Mouse (Mus musculus): ENCODE measurements around the gene Tal1. TPM values are rescaled to one million over a fixed set of nuclear protein-coding genes. Genes with fewer than 3 reads are reported as not detected.
A peak's percentile ranks its signal among the peaks of the same experiment; 100 is the strongest.

Tal1 gene
- polyA plus RNA-seq, 1 experiment from 2014 or later: 3.2 TPM

DNA sequence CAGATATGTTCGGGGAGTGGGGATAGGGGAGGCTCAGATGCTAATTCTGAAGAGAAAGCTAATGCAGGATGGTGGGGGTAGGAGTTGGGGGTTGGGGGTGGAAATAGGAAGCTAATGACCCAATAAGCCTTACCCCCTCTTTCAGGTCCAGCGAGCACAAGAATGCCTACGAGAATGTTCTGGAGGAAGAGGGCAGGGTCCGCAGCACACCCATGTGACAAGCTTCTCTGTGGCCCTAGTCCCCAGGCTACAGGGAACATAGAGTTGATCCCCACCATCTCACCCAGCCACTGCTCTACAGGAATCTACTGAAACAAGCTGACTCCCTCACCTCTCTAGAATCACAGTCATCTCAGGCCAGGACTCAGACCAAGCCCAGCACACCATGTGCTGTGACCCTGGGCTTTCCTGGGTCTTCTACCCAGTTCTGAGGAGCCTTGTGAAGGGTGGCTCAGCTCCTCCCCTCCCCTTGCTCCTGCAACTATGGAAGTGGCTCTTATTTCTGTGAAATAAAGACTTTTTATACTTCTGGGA is 37.2 kb downstream of the Tal1 start:
- ATAC-seq (ENCODE audit: low FRiP score, low read depth): no peak
- peaks cover 19% of the 10 kb centered on the region for H3K4me1 ChIP-seq (replicated peaks)
- peaks cover 36% of the 10 kb centered on the region for H3K27me3 ChIP-seq
- H3K4me3 ChIP-seq: no peak overlapping the region
- H3K9me3 ChIP-seq: no peaks in the 10 kb centered on the region
- H3K4me2 ChIP-seq: no peak overlapping the region
- H3K36me3 ChIP-seq: no peaks in the 10 kb centered on the region
- 79% methylated on average over 4 of the region's 4 CpGs for WGBS
- no peak overlapping the region for H3K9ac ChIP-seq
- no peak overlapping the region for H3K27ac ChIP-seq (replicated peaks)

DNA sequence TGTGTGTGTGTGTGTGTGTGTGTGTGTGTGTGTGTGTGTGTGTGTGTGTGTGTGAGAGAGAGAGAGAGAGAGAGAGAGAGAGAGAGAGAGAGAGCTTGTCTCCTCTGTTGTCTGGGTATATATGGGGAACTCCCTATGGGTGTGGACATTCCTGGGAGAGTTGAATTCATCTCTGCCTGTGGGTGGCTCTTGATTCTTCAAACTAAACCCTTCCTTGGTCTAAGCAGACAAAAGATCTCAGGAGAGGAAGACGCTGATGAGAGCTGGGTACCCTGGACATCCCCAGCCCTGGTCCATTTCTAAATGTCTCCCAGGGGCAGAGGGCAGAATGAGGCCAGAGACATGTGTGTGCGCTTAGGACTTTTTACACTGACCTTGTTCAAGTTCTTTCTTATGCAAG is 37.8 kb downstream of the Tal1 start:
- Histone ChIP-seq H3K4me1 (replicated peaks) (peaks cover 19% of the 10 kb centered on the region), H3K9ac (no peak overlapping the region), H3K27me3 (peaks cover 33% of the 10 kb centered on the region), H3K9me3 (no peaks in the 10 kb centered on the region), H3K4me2 (no peak overlapping the region), H3K36me3 (no peaks in the 10 kb centered on the region), H3K27ac (replicated peaks) (no peak overlapping the region), H3K4me3 (no peak overlapping the region)
- WGBS: 79% methylated on average over 2 of the region's 2 CpGs
- ATAC-seq (ENCODE audit: low FRiP score, low read depth): no peak

DNA sequence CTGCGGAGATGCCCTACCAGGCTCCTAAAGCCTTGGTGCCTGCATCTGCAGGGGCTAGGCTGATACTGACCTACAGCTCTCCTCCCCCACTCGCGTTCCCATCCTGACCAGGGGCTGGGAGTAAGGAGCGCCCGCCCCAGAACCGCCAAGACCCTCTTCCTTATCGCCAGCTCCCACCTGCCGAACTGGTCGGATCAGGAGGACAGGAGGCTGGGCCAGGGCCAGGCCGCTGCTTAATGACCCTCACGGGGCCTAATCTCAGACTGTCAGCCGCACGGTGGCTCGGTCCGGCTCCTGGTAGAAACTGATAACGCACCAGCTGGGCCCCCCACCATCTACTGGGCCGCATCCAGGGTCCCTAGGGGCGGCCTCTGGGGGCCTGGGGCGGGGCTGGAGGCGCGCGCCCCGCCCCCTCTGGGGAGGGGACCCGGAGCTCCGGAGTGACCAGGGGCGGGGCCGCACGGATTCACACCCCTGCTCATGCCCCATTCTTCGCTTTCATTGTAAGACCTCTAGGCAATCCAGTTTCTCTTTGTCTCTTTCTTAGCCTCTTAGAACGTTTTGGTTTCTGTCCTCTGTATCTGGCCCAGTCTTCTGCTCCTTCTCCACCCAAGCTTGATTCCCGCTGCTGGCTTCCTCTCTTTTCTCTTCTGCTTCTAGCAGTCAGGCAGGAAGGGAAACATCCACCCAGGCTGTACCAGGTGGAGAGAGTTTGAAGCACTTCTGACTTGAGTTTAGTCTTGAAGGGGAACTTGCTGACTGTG is 39.6 kb downstream of the Tal1 start:
- no peak overlapping the region for H3K27ac ChIP-seq (replicated peaks)
- H3K9ac ChIP-seq: peak overlapping the region; percentile 52
- H3K9me3 ChIP-seq: no peaks in the 10 kb centered on the region
- H3K4me2 ChIP-seq: peak overlapping the region; percentile 95
- H3K36me3 ChIP-seq: no peaks in the 10 kb centered on the region
- H3K27me3 ChIP-seq: peaks cover 31% of the 10 kb centered on the region
- H3K4me1 ChIP-seq (replicated peaks): peaks cover 19% of the 10 kb centered on the region
- WGBS: 1% methylated on average over 31 of the region's 31 CpGs
- H3K4me3 ChIP-seq: peak overlapping the region; percentile 47
- ATAC-seq (ENCODE audit: low FRiP score, low read depth): peak; percentile 73

DNA sequence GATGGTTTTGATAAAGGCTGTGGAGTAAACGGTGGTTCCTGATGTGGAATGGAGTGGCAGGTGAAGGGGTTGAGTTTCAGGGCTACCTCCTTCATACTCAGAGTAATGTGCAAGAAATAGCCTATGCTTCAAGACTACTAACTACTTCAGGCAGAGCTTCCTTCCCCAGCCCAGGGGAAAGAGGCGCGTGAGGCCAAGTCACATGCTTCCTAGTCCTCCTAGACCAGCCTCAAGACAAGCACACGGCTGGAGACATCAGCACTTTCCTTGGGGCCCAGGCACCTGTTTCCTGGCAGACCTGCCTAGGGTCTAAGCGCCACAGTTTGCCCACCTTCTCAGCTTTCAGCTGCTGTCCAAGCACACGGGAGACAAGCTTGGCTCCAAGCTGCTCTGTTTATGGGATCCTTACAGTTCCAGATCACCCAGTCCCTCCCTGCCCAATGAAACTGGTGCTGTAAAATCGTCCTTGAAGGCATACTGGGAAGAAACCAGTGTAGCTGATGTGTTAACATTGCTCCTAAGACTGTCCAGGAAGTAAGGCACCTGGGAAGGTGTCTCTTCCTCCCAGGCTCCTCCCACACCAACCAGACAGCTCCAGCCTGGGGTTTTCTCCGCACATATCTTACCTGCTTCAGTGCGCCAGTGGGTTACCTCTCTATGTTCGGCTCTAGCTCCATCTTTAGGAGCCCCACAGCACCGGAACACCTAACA is 40.4 kb downstream of the Tal1 start:
- Histone ChIP-seq H3K36me3 (no peaks in the 10 kb centered on the region), H3K4me2 (peak overlapping the region; percentile 95), H3K27ac (replicated peaks) (no peak overlapping the region), H3K4me1 (replicated peaks) (peaks cover 19% of the 10 kb centered on the region), H3K27me3 (peaks cover 35% of the 10 kb centered on the region), H3K9ac (no peak overlapping the region), H3K9me3 (no peaks in the 10 kb centered on the region), H3K4me3 (peak overlapping the region; percentile 47)
- peak; percentile 37; the same call in 1 of the 2 replicates for ATAC-seq (ENCODE audit: low FRiP score, low read depth)
- 26% methylated on average over 11 of the region's 11 CpGs for WGBS

DNA sequence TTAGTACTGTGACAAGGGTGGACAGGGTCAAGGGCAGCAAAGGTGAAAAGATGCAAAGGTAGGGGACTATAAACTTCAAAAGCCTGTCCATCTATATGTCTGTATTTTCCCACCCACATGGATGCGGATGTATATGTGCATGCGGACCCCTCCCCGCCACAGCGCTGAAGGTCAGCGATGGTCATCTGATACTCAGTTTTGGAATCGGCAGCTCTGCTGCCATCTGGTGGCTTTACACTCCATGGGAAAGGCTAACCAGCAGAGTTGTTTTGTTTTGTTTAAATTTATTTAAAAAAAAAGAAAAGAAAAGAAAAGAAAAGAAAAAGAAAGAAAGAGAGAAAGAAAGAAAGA is 40.9 kb downstream of the Tal1 start:
- no peak for ATAC-seq (ENCODE audit: low FRiP score, low read depth)
- no peak overlapping the region for H3K27ac ChIP-seq (replicated peaks)
- H3K36me3 ChIP-seq: no peaks in the 10 kb centered on the region
- no peak overlapping the region for H3K9ac ChIP-seq
- peaks cover 35% of the 10 kb centered on the region for H3K27me3 ChIP-seq
- H3K4me1 ChIP-seq (replicated peaks): peaks cover 19% of the 10 kb centered on the region
- under 1% methylated on average over 6 of the region's 6 CpGs for WGBS
- peak overlapping the region; percentile 95 for H3K4me2 ChIP-seq
- no peaks in the 10 kb centered on the region for H3K9me3 ChIP-seq
- peak overlapping the region; percentile 22 for H3K4me3 ChIP-seq

DNA sequence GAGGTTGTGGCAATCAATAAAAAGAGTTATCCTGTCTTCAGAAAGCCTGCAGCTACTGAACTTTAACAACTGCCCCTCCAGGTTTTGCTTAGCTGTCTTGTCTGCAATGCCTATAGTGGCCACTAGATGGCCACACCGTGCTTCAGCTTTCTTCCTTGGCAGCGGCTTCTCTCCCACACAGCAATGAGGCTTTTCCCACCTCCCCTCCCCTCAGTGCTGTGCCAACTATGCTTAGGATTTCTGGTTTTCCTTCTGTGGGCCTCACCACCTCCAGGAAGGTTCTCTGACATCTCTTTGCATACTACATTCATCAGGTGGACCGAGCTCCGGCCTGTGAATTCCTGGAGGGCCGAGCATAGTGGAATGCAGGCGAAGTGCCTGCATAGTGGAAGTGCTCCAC is 45.5 kb downstream of the Tal1 start:
- H3K4me2 ChIP-seq: no peak overlapping the region
- 35% methylated on average over 6 of the region's 6 CpGs for WGBS

DNA sequence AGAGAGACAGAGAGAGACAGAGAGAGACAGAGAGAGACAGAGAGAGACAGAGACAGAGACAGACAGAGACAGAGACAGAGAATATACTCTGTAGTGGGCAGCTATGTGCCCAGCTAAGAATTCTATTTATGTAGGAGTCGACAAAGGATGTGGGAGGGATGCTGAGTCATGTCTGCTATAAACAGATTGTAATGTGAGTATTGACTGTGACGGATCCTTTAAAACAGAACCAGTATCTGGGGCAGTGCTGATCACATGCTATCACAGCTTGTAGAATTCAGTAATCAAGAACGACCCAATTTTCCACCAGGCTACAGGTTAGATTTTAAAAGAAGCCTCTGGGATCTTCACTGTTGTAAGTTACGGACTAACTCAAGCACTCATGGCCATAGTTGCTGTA is 47.3 kb downstream of the Tal1 start:
- 0 out of 2 replicates have a peak, but pooled peaks cover 5% of the 10 kb centered on the region for H3K27me3 ChIP-seq
- H3K36me3 ChIP-seq: no peaks in the 10 kb centered on the region
- no peak overlapping the region for H3K4me2 ChIP-seq
- no peaks in the 10 kb centered on the region for H3K4me1 ChIP-seq (replicated peaks)
- WGBS: 73% methylated on average over 4 of the region's 4 CpGs
- H3K27ac ChIP-seq (replicated peaks): no peak overlapping the region
- no peak for ATAC-seq (ENCODE audit: low FRiP score, low read depth)
- H3K9me3 ChIP-seq: no peaks in the 10 kb centered on the region
- H3K4me3 ChIP-seq: no peak overlapping the region
- no peak overlapping the region for H3K9ac ChIP-seq

More for the DNA sequence above, 45.5 kb downstream of the Tal1 start:
- ATAC-seq (ENCODE audit: low FRiP score, low read depth): peak; percentile 74
- no peaks in the 10 kb centered on the region for H3K9me3 ChIP-seq
- H3K27me3 ChIP-seq: peaks cover 9% of the 10 kb centered on the region
- no peaks in the 10 kb centered on the region for H3K36me3 ChIP-seq
- no peak overlapping the region for H3K4me3 ChIP-seq
- H3K27ac ChIP-seq (replicated peaks): no peak overlapping the region
- H3K9ac ChIP-seq: no peak overlapping the region
- H3K4me1 ChIP-seq (replicated peaks): peaks cover 5% of the 10 kb centered on the region

DNA sequence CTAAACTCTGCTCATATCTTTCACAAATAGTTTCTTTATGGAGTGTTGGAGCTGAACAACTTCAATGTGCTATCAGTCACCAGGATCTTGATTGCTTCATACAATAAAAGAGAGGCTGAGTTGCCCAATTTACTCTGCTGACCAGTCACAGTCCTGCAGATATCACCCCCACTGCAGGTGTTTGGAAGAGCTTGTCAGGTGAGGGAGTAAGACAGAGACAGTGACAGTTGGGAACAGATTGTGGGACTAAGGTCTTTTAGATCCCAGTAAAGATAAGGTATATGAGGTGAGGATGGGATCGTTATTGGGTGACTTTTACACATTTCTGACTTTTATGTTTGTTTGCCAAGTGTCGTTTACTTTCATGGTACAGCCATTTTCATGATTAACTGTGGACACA is 54.9 kb downstream of the Tal1 start:
- no peaks in the 10 kb centered on the region for H3K36me3 ChIP-seq
- H3K9me3 ChIP-seq: no peaks in the 10 kb centered on the region
- H3K4me3 ChIP-seq: no peak overlapping the region
- no peaks in the 10 kb centered on the region for H3K4me1 ChIP-seq (replicated peaks)
- no peak overlapping the region for H3K4me2 ChIP-seq
- no peak overlapping the region for H3K27ac ChIP-seq (replicated peaks)
- WGBS: 86% methylated on average over 2 of the region's 2 CpGs
- H3K9ac ChIP-seq: no peak overlapping the region
- no peaks in the 10 kb centered on the region; the same call in 1 of the 2 replicates for H3K27me3 ChIP-seq
- ATAC-seq (ENCODE audit: low FRiP score, low read depth): no peak

DNA sequence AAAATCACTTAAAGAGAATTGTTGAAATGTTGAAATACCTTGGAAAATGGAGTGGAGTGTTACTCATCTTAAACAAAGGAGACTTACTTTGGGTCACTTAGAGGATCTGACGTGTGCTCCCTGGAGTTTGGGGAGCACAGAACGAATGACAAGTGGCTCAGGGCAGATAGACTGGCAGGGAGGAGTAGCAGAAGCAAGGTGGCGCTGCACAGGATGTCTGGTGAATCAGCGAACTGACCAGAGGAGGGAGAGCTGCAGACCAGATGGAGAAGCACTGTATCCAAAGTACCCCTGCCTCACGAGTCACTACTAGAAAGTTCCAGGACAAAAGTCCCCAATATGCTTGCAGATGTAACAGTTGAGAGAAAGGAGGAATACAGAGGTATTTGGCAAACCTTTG is 57.0 kb downstream of the Tal1 start:
- no peak for ATAC-seq (ENCODE audit: low FRiP score, low read depth)
- H3K4me3 ChIP-seq: no peak overlapping the region
- no peaks in the 10 kb centered on the region for H3K4me1 ChIP-seq (replicated peaks)
- WGBS: 21% methylated on average over 5 of the region's 5 CpGs
- H3K9ac ChIP-seq: no peak overlapping the region
- H3K27ac ChIP-seq (replicated peaks): no peak overlapping the region
- no peak overlapping the region for H3K4me2 ChIP-seq
- no peaks in the 10 kb centered on the region for H3K9me3 ChIP-seq
- no peaks in the 10 kb centered on the region for H3K36me3 ChIP-seq
- H3K27me3 ChIP-seq: no peaks in the 10 kb centered on the region; the same call in 1 of the 2 replicates

DNA sequence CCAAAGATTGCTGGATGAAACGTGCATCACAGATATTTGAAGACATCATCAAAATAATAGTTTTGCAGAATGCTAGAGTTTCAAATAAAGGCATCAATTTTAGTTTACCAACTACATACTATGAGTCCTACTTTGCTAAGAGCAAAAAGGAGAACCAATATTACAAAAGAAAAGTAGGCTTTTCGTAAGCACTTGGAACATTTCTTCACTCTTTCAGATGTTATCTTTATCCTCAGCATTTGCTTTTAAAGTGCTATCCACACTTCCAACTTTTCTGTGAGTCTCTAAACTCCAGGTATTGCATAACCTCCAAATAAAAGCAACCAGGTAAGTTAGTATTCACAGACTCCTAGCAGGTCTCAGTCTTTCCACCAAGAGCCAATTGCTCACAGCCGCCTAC is 63.4 kb downstream of the Tal1 start:
- Histone ChIP-seq H3K36me3 (peaks cover 4% of the 10 kb centered on the region; the same call in 1 of the 2 replicates), H3K27ac (replicated peaks) (no peak overlapping the region), H3K27me3 (no peaks in the 10 kb centered on the region), H3K4me3 (no peak overlapping the region), H3K4me2 (no peak overlapping the region), H3K4me1 (replicated peaks) (no peaks in the 10 kb centered on the region), H3K9me3 (no peaks in the 10 kb centered on the region), H3K9ac (no peak overlapping the region)
- 87% methylated on average over 3 of the region's 3 CpGs for WGBS
- ATAC-seq (ENCODE audit: low FRiP score, low read depth): no peak

DNA sequence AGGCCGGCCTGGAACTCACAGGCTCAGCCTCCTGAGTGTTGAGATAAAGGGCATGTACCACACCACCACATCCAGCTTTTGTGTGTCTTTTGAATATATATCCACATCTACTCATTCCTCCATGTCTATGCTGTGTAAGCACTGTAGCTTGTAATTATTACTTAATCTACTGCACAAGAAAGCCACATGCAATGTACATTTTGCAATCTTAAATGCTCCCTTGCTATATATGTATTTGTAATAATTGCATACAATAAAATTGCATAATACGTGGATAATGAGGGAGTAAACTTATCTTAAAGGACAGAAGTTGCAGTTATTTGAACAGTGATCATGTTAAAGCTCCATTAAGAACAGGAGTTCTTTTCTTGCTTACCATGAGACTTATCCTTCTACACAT is 64.9 kb downstream of the Tal1 start:
- no peaks in the 10 kb centered on the region for H3K9me3 ChIP-seq
- H3K4me2 ChIP-seq: no peak overlapping the region
- ATAC-seq (ENCODE audit: low FRiP score, low read depth): no peak
- 83% methylated on average over 2 of the region's 2 CpGs for WGBS
- no peaks in the 10 kb centered on the region for H3K4me1 ChIP-seq (replicated peaks)
- H3K27ac ChIP-seq (replicated peaks): no peak overlapping the region
- no peaks in the 10 kb centered on the region for H3K27me3 ChIP-seq
- H3K4me3 ChIP-seq: no peak overlapping the region
- H3K36me3 ChIP-seq: peaks cover 4% of the 10 kb centered on the region; the same call in 1 of the 2 replicates
- no peak overlapping the region for H3K9ac ChIP-seq

Data from hindbrain, embryonic 15.5 days (tissue).